8 mouse cellular contexts compared by ENCODE assay signal in genomic region chr13:28951691-28952575, GRCm38 (mm10). TPM values are rescaled to one million over a fixed set of nuclear protein-coding genes. Genes with fewer than 3 reads are reported as not detected.
DNase-seq lines count a peak whose midpoint lies in the region; ATAC-seq and TF ChIP-seq lines count a peak whose summit lies in the region.

No protein-coding gene starts in this region.

- peak overlapping the region; percentile 92 for H3K4me3 ChIP-seq in intestine, embryonic 14.5 days (ENCODE audit: low read depth, low read length)
- H3K4me3 ChIP-seq in liver, embryonic 14.5 days (ENCODE audit: insufficient read depth in 1 of 2, low read depth in 2 of 2, low read length in 2 of 2) = peak overlapping the region; percentile 50 to 60
- H3K4me3 ChIP-seq in neural tube, embryonic 13.5 days = peak overlapping the region; percentile 100

- 0 out of 2 replicates have a peak, but pooled peaks cover 3% of the 10 kb centered on the region for H3K36me3 ChIP-seq in intestine, embryonic 14.5 days (ENCODE audit: control insufficient read depth, insufficient read depth, low read length)
- no peaks in the 10 kb centered on the region for H3K36me3 ChIP-seq in liver, embryonic 14.5 days (replicated peaks; ENCODE audit: control insufficient read depth, insufficient read depth, low read depth)
- peaks cover 7% of the 10 kb centered on the region; the same call in 1 of the 2 replicates for H3K36me3 ChIP-seq in neural tube, embryonic 13.5 days

- H3K9ac ChIP-seq in intestine, embryonic 14.5 days (ENCODE audit: low read length) = peak overlapping the region; percentile 100
- H3K9ac ChIP-seq in liver, embryonic 14.5 days (replicated peaks) = peak overlapping the region; percentile 54
- H3K9ac ChIP-seq in neural tube, embryonic 13.5 days = peak overlapping the region; percentile 100

- DNase-seq in left cerebral cortex, postnatal 25 days (ENCODE audit: low spot score in 2 of 2) = peak; percentile 13 to 39
- DNase-seq in left cerebral cortex, adult 11 months (ENCODE audit: low spot score) = no peak
- DNase-seq in cerebellum, adult 18-20 months = peak; percentile 16 to 41
- peak; percentile 60 for DNase-seq in gastrocnemius, postnatal 10 days
- peak; percentile 85 for DNase-seq in intestine, embryonic 14.5 days (ENCODE audit: low spot score)
- no peak for DNase-seq in liver, embryonic 14.5 days (ENCODE audit: low read depth in 3 of 3, low spot score in 3 of 3)
- peak; percentile 55 for DNase-seq in thymus, postnatal 25 days

- TF ChIP-seq EP300 in liver, embryonic 14.5 days (IDR thresholded peaks at IDR 0.05; ENCODE audit: low read depth) = no peak

- no peaks in the 10 kb centered on the region for H3K27me3 ChIP-seq in intestine, embryonic 14.5 days (replicated peaks; ENCODE audit: control insufficient read depth, insufficient read depth, low read length)
- H3K27me3 ChIP-seq in liver, embryonic 14.5 days (ENCODE audit: control insufficient read depth, insufficient read depth, low read length) = peaks cover 42% of the 10 kb centered on the region
- no peaks in the 10 kb centered on the region for H3K27me3 ChIP-seq in neural tube, embryonic 13.5 days

- H3K9me3 ChIP-seq in intestine, embryonic 14.5 days (ENCODE audit: control insufficient read depth, low read length) = no peaks in the 10 kb centered on the region
- no peaks in the 10 kb centered on the region for H3K9me3 ChIP-seq in liver, embryonic 14.5 days (ENCODE audit: control insufficient read depth, low read length)
- no peaks in the 10 kb centered on the region for H3K9me3 ChIP-seq in neural tube, embryonic 13.5 days

- TF ChIP-seq CTCF in liver, embryonic 14.5 days (IDR thresholded peaks at IDR 0.05; ENCODE audit: low read depth) = no peak

- no peak for ATAC-seq in intestine, embryonic 14.5 days (replicated peaks; ENCODE audit: low FRiP score, low TSS enrichment, low read depth)
- no peak for ATAC-seq in liver, embryonic 14.5 days (ENCODE audit: insufficient read depth)
- ATAC-seq in neural tube, embryonic 13.5 days (ENCODE audit: low read depth) = no peak

- intact Hi-C loops in left cerebral cortex, postnatal 25 days (cut with DNase I) = loop anchor here (1.0 to 5.0 kb wide), 4 partner anchors 230 to 1030 kb away; no protein-coding TSS in a partner anchor

- peaks cover 16% of the 10 kb centered on the region for H3K4me1 ChIP-seq in intestine, embryonic 14.5 days (replicated peaks; ENCODE audit: control insufficient read depth, insufficient read depth, low read length)
- H3K4me1 ChIP-seq in liver, embryonic 14.5 days (replicated peaks; ENCODE audit: control insufficient read depth in 2 of 2, insufficient read depth in 2 of 2, low read length in 1 of 2) = peaks cover 0 to 6% of the 10 kb centered on the region in 2 experiments; a peak in 2 of 4 replicates
- peaks cover 23% of the 10 kb centered on the region for H3K4me1 ChIP-seq in neural tube, embryonic 13.5 days (replicated peaks)

- H3K4me2 ChIP-seq in intestine, embryonic 14.5 days (ENCODE audit: low read length) = peak overlapping the region; percentile 55
- peak overlapping the region; percentile 79 for H3K4me2 ChIP-seq in liver, embryonic 14.5 days (ENCODE audit: low read depth)
- peak overlapping the region; percentile 57 for H3K4me2 ChIP-seq in neural tube, embryonic 13.5 days

- peak overlapping the region; percentile 100 for H3K27ac ChIP-seq in intestine, embryonic 14.5 days (ENCODE audit: low read depth)
- H3K27ac ChIP-seq in liver, embryonic 14.5 days = no peak overlapping the region
- peak overlapping the region; percentile 99 for H3K27ac ChIP-seq in neural tube, embryonic 13.5 days (replicated peaks)

- whole genome bisulfite sequencing in intestine, embryonic 14.5 days = under 1% methylated on average over 92 of the region's 92 CpGs
- 1% methylated on average over 92 of the region's 92 CpGs for WGBS in liver, embryonic 14.5 days (ENCODE audit: insufficient replicate concordance)
- WGBS in neural tube, embryonic 13.5 days = under 1% methylated on average over 92 of the region's 92 CpGs

RNA-seq across cellular contexts. Expression of gene Sox4, which starts 1.6 kb away (rescaled TPM):
- 10 to 100 TPM; 24.3 to 24.5 TPM for total RNA-seq in left cerebral cortex, postnatal 25 days (2021)
- 10 to 100 TPM; 23.8 to 37.5 TPM for total RNA-seq in gastrocnemius, postnatal 10 days (2021)
- 55.3 and 59.3 TPM in 2 replicates for polyA plus RNA-seq in intestine, embryonic 14.5 days (2014; fragmentation: Nextera tagmentation; extraction: Ambion mirVana)
- polyA plus RNA-seq in liver, embryonic 14.5 days (2012; rRNA removed) = 1.7 and 1.8 TPM in 2 replicates
- polyA plus RNA-seq in liver, embryonic 14.5 days (2014; fragmentation: Nextera tagmentation; extraction: Ambion mirVana) = 2.0 TPM in 2 replicates
- 161 and 183 TPM in 2 replicates for polyA plus RNA-seq in neural tube, embryonic 13.5 days (2015; fragmentation: Nextera tagmentation; extraction: Ambion mirVana)

Comparison
In these comparisons a context has a peak if more than half of its experiments do, and no peak if none do; other contexts are left out.
1. DNase-seq: peak in left cerebral cortex, postnatal 25 days (2 of 2), cerebellum, adult 18-20 months (2 of 2), gastrocnemius, postnatal 10 days (single experiment), intestine, embryonic 14.5 days (single experiment) and thymus, postnatal 25 days (single experiment); none in left cerebral cortex, adult 11 months (single experiment) and liver, embryonic 14.5 days (0 of 3).
2. RNA of gene Sox4, which starts 1.6 kb away (polyA plus RNA-seq): 161 to 183 TPM in neural tube, embryonic 13.5 days and 55.3 to 59.3 TPM in intestine, embryonic 14.5 days; 1.7 to 2.0 TPM in liver, embryonic 14.5 days; every median in the first group is over 10 times any median in the second.
3. Peak in every context shown above with its lines, with median percentiles within 50 percentile points of each other: H3K4me2 ChIP-seq, H3K4me3 ChIP-seq and H3K9ac ChIP-seq.